Mouse (Mus musculus) right cerebral cortex, postnatal 4 days (tissue): ENCODE results near the gene Ap2a2.
"Not testable (repeated sequence)": the region's sequence is repeated elsewhere in the genome, so short reads cannot be mapped to it uniquely, and the experiment has no call there.

Source experiments
- DNase-seq: peaks from one replicate; pipeline ENCODE4 v3.0.0-alpha.2; 2022

Gene Ap2a2

GRCm38 (mm10) chr7:141560471-141560870 is 1.5 kb upstream of the Ap2a2 start:
- DNase-seq, result no peak

- DNase-seq, result no peak
Observed at GRCm38 (mm10) chr7:141562421-141562851, 463 bp downstream of the Ap2a2 start.

- peak; percentile 56 for DNase-seq
Observed at GRCm38 (mm10) chr7:141562852-141563427, 967 bp downstream of the Ap2a2 start.

- no peak for DNase-seq
Observed at GRCm38 (mm10) chr7:141564561-141564960, 2.6 kb downstream of the Ap2a2 start.

GRCm38 (mm10) chr7:141566587-141566986 is 4.6 kb downstream of the Ap2a2 start:
- DNase-seq, result no peak

- DNase-seq, result no peak
Observed at GRCm38 (mm10) chr7:141569283-141569803, 7.4 kb downstream of the Ap2a2 start.

- DNase-seq, result no peak
Observed at GRCm38 (mm10) chr7:141569916-141570315, 7.9 kb downstream of the Ap2a2 start.

GRCm38 (mm10) chr7:141570625-141571295 is 8.8 kb downstream of the Ap2a2 start:
- DNase-seq, result no peak

GRCm38 (mm10) chr7:141574041-141574440 is 12.1 kb downstream of the Ap2a2 start:
- no peak for DNase-seq

GRCm38 (mm10) chr7:141575481-141575880 is 13.5 kb downstream of the Ap2a2 start:
- no peak for DNase-seq

- DNase-seq, result no peak
Observed at GRCm38 (mm10) chr7:141577801-141578200, 15.8 kb downstream of the Ap2a2 start.

- DNase-seq, result no peak
Observed at GRCm38 (mm10) chr7:141578511-141578910, 16.5 kb downstream of the Ap2a2 start.

- no peak for DNase-seq
Observed at GRCm38 (mm10) chr7:141578943-141579342, 17.0 kb downstream of the Ap2a2 start.

GRCm38 (mm10) chr7:141581323-141581722 is 19.4 kb downstream of the Ap2a2 start:
- no peak for DNase-seq

GRCm38 (mm10) chr7:141584048-141584841 is 22.3 kb downstream of the Ap2a2 start:
- no peak for DNase-seq

- DNase-seq, result no peak
Observed at GRCm38 (mm10) chr7:141585288-141585687, 23.3 kb downstream of the Ap2a2 start.

GRCm38 (mm10) chr7:141585881-141586280 is 23.9 kb downstream of the Ap2a2 start:
- no peak for DNase-seq

- DNase-seq, result no peak
Observed at GRCm38 (mm10) chr7:141588890-141589289, 26.9 kb downstream of the Ap2a2 start.

- not testable (repeated sequence) for DNase-seq
Observed at GRCm38 (mm10) chr7:141590249-141590648, 28.3 kb downstream of the Ap2a2 start.

- DNase-seq, result no peak
Observed at GRCm38 (mm10) chr7:141590959-141591358, 29.0 kb downstream of the Ap2a2 start.

GRCm38 (mm10) chr7:141592096-141592495 is 30.1 kb downstream of the Ap2a2 start:
- no peak for DNase-seq

GRCm38 (mm10) chr7:141593056-141593455 is 31.1 kb downstream of the Ap2a2 start:
- no peak for DNase-seq

GRCm38 (mm10) chr7:141596971-141597370 is 35.0 kb downstream of the Ap2a2 start:
- no peak for DNase-seq

GRCm38 (mm10) chr7:141597563-141597962 is 35.6 kb downstream of the Ap2a2 start:
- DNase-seq, result no peak
